Mouse (Mus musculus) heart, adult 2 months (tissue): ENCODE data around the gene Shisal2b. TPM values are rescaled to one million over a fixed set of nuclear protein-coding genes. Genes with fewer than 3 reads are reported as not detected.

Experiments
- DNase-seq, 2 experiments: peaks; one replicate each; pipeline ENCODE4 v3.0.0; 2021
- H3K27ac ChIP-seq: fragments of 200-600 bp; 2 replicates; pipeline ENCODE4 v1.8.1; 2022
- H3K27me3 ChIP-seq: fragments of 200-500 bp; 2 replicates; pipeline ENCODE4 v1.6.1; 2012; ENCODE audit warnings: mild to moderate bottlenecking, low read length, inconsistent platforms, mixed read lengths; ENCODE audit not compliant: control insufficient read depth, insufficient read depth
- H3K36me3 ChIP-seq: fragments of 200-500 bp; 2 replicates; pipeline ENCODE4 v1.6.1; 2012; ENCODE audit warnings: low read length, inconsistent platforms; ENCODE audit not compliant: control insufficient read depth, insufficient read depth
- H3K4me1 ChIP-seq: fragments of 200-500 bp; 2 replicates; pipeline ENCODE4 v1.6.1; 2011; ENCODE audit warnings: low read length; ENCODE audit not compliant: control insufficient read depth, insufficient read depth
- H3K4me3 ChIP-seq: fragments of 200-600 bp; 2 replicates; pipeline ENCODE4 v1.8.1; 2022
- H3K79me2 ChIP-seq: fragments of 200-500 bp; replicated peaks from 2 replicates; pipeline ENCODE4 v1.6.1; 2012; ENCODE audit warnings: mild to moderate bottlenecking, inconsistent platforms, low read length, moderate library complexity, mixed read lengths; ENCODE audit not compliant: control insufficient read depth, insufficient read depth
- H3K9ac ChIP-seq: fragments of 200-500 bp; 2 replicates; pipeline ENCODE4 v1.6.1; 2012; ENCODE audit warnings: low read depth, mild to moderate bottlenecking, control low read depth, inconsistent platforms, low read length, mixed read lengths
- CTCF ChIP-seq: fragments of 200-600 bp; IDR thresholded peaks from 2 replicates; pipeline ENCODE4 v1.8.1; 2022; ENCODE audit warnings: antibody characterized with exemption, mild to moderate bottlenecking, moderate library complexity
- EP300 ChIP-seq: fragments of 200-500 bp; IDR thresholded peaks from 2 replicates; pipeline ENCODE4 v1.6.1; 2011; ENCODE audit warnings: low read depth, low read length, control low read depth; ENCODE audit not compliant: insufficient read depth
- POLR2A ChIP-seq: fragments of 200-500 bp; IDR thresholded peaks from 2 replicates; pipeline ENCODE4 v1.6.1; 2011; ENCODE audit warnings: mild to moderate bottlenecking, low read depth, low read length, control low read depth; ENCODE audit not compliant: insufficient read depth
- WGBS: fragments of 180-500 bp; shearing (Covaris S2); methylation state at CpG from one replicate; pipeline ENCODE4 v1.1.7; 2018; 5-methylcytosine and 5-hydroxymethylcytosine counted together
- intact Hi-C: fragments of 180-260 bp; cut with DNase I; formaldehyde crosslinking; loops from one replicate; pipeline ENCODE4 v1.15.1; 2025
- polyA plus RNA-seq: library from polyadenylated mRNA; depleted of rRNA; stranded (reverse); fragments of >200 nt; gene quantifications from 2 replicates; pipeline ENCODE4 v1.2.3, GENCODE M21; 2012
- total RNA-seq, 2 experiments: library from RNA; stranded (reverse); gene quantifications; 2 replicates each; pipeline ENCODE4 v1.2.3; 2021

Gene Shisal2b
- total and polyA plus RNA-seq, 3 experiments: not detected

- no peak overlapping the region for H3K27ac ChIP-seq
- TF ChIP-seq EP300 (no peak), POLR2A (no peak), CTCF (no peak)
- WGBS: 93% methylated on average over 1 of the region's 1 CpGs
Observed at GRCm38 (mm10) chr13:104821908-104822307, 41.8 kb downstream of the Shisal2b start.

GRCm38 (mm10) chr13:104821192-104821591, 42.5 kb downstream of the Shisal2b start:
- intact Hi-C loops: no loop called here
- Histone ChIP-seq H3K4me3 (no peak overlapping the region), H3K4me1 (peaks cover 1% of the 10 kb centered on the region), H3K27me3 (no peaks in the 10 kb centered on the region), H3K9ac (no peak overlapping the region), H3K36me3 (no peaks in the 10 kb centered on the region; the same call in 1 of the 2 replicates), H3K79me2 (peaks cover 1% of the 10 kb centered on the region), H3K27ac (no peak overlapping the region)
- no peak for TF ChIP-seq POLR2A
- no peak for DNase-seq

More at GRCm38 (mm10) chr13:104821908-104822307, 41.8 kb downstream of the Shisal2b start:
- H3K4me1 ChIP-seq: peaks cover 1% of the 10 kb centered on the region
- H3K9ac ChIP-seq: no peak overlapping the region
- DNase-seq: no peak
- H3K79me2 ChIP-seq: peaks cover 1% of the 10 kb centered on the region; the same call in 1 of the 2 replicates
- H3K27me3 ChIP-seq: no peaks in the 10 kb centered on the region
- no peaks in the 10 kb centered on the region; the same call in 1 of the 2 replicates for H3K36me3 ChIP-seq
- H3K4me3 ChIP-seq: no peak overlapping the region
- intact Hi-C loops: no loop called here

- H3K4me3 ChIP-seq: peak overlapping the region; percentile 95
- DNase-seq: peak in 1 of 2 experiments; percentile 6
- no peak for TF ChIP-seq EP300
- no peak for TF ChIP-seq CTCF
- TF ChIP-seq POLR2A: no peak
- no peaks in the 10 kb centered on the region for H3K27me3 ChIP-seq
- WGBS: 37% methylated on average over 12 of the region's 12 CpGs
- intact Hi-C loops: loop anchor here (5.0 kb wide), 1 partner anchor 230 kb away; no protein-coding TSS in a partner anchor
- peak overlapping the region; percentile 100 for H3K27ac ChIP-seq
- peaks cover 1% of the 10 kb centered on the region for H3K79me2 ChIP-seq
- peaks cover 2% of the 10 kb centered on the region; the same call in 1 of the 2 replicates for H3K36me3 ChIP-seq
- peaks cover 1% of the 10 kb centered on the region for H3K4me1 ChIP-seq
- H3K9ac ChIP-seq: peak overlapping the region; percentile 83
Observed at GRCm38 (mm10) chr13:104817696-104818095, 46.0 kb downstream of the Shisal2b start.

- WGBS: under 1% methylated on average over 50 of the region's 50 CpGs
- peaks cover 1% of the 10 kb centered on the region for H3K79me2 ChIP-seq
- peak within 1 kb of the TSS; percentile 83 for H3K9ac ChIP-seq
- H3K36me3 ChIP-seq: peaks cover 2% of the 10 kb centered on the region; the same call in 1 of the 2 replicates
- DNase-seq: peak; percentile 86 to 87
- peak within 1 kb of the TSS; percentile 100 for H3K27ac ChIP-seq
- H3K27me3 ChIP-seq: no peaks in the 10 kb centered on the region
- intact Hi-C loops: loop anchor here (5.0 kb wide), 1 partner anchor 230 kb away; no protein-coding TSS in a partner anchor
- H3K4me1 ChIP-seq: no peaks in the 10 kb centered on the region
- peak; percentile 67 for TF ChIP-seq POLR2A
- no peak for TF ChIP-seq CTCF
- TF ChIP-seq EP300: peak; percentile 54; the same call in 1 of the 2 replicates
- H3K4me3 ChIP-seq: peak within 1 kb of the TSS; percentile 95
Observed at GRCm38 (mm10) chr13:104816635-104817571, 46.8 kb downstream of the Shisal2b start, which contains the start of gene Cwc27. TSS of gene Cwc27 (minus strand) at chr13:104817142.

GRCm38 (mm10) chr13:104816270-104816634, 47.4 kb downstream of the Shisal2b start:
- Histone ChIP-seq H3K27ac (peak overlapping the region; percentile 100), H3K4me1 (no peaks in the 10 kb centered on the region), H3K79me2 (peaks cover 1% of the 10 kb centered on the region), H3K36me3 (peaks cover 2% of the 10 kb centered on the region; the same call in 1 of the 2 replicates), H3K9ac (peak overlapping the region; percentile 83), H3K27me3 (no peaks in the 10 kb centered on the region), H3K4me3 (peak overlapping the region; percentile 95)
- TF ChIP-seq POLR2A (no peak), CTCF (no peak), EP300 (no peak)
- 5% methylated on average over 8 of the region's 8 CpGs for WGBS
- intact Hi-C loops: loop anchor here (5.0 kb wide), 1 partner anchor 231 kb away; no protein-coding TSS in a partner anchor
- DNase-seq: no peak

- Histone ChIP-seq H3K79me2 (no peaks in the 10 kb centered on the region), H3K36me3 (peaks cover 2% of the 10 kb centered on the region; the same call in 1 of the 2 replicates), H3K4me1 (no peaks in the 10 kb centered on the region), H3K4me3 (no peak overlapping the region), H3K9ac (no peak overlapping the region), H3K27me3 (no peaks in the 10 kb centered on the region), H3K27ac (no peak overlapping the region)
- DNase-seq: no peak
- intact Hi-C loops: loop anchor here (1.0 kb wide), 1 partner anchor 135 kb away; no protein-coding TSS in a partner anchor
- WGBS: 34% methylated on average over 3 of the region's 3 CpGs
- TF ChIP-seq EP300 (no peak), POLR2A (no peak), CTCF (peak; percentile 78)
Observed at GRCm38 (mm10) chr13:104805681-104806080, 58.0 kb downstream of the Shisal2b start.
